Mouse (Mus musculus) testis, postnatal 14 days (tissue): Measurements from ENCODE around the gene Cfap57.

Source experiments
- DNase-seq: peaks from one replicate; pipeline ENCODE4 v3.0.0; 2021; ENCODE audit warnings: low spot score

Gene Cfap57

DNA sequence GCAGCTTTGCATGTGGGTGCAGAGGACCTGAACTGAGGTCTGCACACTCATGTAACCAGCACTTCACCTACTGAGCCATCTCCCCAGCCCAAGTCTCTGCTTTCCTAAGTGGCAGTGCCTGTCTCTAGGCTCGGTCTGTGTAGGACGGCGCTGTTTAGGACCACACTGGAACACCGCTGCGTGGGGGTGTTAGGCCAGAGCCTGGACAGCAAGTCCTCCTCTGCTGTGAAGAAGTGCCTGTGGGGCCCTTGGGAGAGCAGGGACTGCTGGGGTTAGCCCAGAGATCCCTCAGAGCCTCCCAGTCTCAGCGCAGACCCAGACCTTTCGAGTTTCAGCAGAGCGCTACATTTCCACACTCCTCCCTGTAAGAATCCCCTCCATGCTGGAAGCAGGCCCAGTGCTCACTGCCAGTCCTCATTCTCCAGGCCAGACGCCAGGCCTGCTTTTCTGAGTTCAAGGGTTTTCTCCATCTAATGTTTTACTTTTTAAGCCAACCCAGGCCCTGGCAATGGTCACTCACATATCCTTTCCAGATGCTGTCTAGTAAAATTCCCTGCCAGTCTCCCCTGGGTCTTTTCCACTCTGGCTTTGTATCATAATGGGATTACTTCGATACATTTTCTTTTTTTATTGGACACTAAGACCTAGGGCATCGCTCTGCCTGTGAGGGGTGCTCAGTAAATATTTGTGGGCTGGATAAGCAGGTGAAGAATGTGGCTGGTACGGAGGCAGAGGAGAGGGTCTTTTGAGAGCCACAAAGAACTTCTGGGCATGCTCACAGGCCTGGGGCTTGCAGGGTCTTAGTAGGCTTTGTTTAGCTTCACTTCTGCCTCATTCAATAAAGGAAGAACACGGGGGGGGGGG is 56.3 kb downstream of the Cfap57 start:
- DNase-seq, result no peak

DNA sequence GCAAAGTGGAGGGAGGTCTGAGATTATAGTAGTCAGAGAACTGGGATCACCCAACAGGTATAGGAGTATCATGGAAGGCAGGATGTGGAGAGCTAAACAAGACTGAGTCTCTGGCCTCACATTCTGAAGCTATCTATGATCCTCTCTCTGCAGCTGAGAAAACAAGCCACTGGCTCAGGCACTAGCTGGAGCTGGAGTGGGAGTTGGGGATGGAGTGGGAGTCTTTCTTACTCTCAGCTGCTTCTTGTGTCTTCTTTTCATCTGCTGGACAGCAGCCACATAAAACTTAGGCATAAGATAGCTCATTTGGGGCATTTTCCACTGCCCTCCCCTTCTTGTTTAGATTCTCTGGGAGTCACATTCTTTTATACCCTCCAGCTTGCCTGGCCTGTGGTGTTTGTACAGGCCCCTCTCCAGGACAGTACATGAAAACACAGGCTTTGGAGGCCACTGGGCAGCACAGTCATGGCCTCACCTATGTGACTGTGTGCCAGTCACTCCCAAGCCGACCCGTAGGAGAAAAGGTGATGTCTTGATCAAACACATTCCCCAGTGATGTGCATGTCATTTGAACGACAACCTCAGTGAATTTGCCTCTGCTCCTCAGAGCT is 67.4 kb downstream of the Cfap57 start:
- no peak for DNase-seq

DNA sequence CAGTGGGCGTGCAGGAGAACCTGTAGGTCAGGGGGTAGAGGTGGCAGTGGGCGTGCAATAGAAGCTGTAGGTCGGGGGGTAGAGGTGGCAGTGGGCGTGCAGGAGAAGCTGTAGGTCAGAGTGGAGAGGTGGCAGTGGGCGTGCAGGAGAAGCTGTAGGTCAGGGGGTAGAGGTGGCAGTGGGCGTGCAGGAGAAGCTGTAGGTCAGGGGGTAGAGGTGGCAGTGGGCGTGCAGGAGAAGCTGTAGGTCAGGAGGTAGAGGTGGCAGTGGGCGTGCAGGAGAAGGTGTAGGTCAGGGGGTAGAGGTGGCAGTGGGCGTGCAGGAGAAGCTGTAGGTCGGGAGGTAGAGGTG is 72.5 kb downstream of the Cfap57 start:
- peak; percentile 41 for DNase-seq

DNA sequence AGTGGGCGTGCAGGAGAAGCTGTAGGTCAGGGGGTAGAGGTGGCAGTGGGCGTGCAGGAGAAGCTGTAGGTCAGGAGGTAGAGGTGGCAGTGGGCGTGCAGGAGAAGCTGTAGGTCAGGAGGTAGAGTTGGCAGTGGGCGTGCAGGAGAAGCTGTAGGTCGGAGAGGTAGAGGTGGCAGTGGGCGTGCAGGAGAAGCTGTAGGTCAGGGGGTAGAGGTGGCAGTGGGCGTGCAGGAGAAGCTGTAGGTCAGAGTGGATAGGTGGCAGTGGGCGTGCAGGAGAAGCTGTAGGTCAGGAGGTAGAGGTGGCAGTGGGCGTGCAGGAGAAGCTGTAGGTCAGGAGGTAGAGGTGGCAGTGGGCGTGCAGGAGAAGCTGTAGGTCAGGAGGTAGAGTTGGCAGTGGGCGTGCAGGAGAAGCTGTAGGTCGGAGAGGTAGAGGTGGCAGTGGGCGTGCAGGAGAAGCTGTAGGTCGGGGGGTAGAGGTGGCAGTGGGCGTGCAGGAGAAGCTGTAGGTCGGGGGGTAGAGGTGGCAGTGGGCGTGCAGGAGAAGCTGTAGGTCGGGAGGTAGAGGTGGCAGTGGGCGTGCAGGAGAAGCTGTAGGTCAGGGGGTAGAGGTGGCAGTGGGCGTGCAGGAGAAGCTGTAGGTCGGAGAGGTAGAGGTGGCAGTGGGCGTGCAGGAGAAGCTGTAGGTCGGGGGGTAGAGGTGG is 73.0 kb downstream of the Cfap57 start:
- peak; percentile 81 for DNase-seq

DNA sequence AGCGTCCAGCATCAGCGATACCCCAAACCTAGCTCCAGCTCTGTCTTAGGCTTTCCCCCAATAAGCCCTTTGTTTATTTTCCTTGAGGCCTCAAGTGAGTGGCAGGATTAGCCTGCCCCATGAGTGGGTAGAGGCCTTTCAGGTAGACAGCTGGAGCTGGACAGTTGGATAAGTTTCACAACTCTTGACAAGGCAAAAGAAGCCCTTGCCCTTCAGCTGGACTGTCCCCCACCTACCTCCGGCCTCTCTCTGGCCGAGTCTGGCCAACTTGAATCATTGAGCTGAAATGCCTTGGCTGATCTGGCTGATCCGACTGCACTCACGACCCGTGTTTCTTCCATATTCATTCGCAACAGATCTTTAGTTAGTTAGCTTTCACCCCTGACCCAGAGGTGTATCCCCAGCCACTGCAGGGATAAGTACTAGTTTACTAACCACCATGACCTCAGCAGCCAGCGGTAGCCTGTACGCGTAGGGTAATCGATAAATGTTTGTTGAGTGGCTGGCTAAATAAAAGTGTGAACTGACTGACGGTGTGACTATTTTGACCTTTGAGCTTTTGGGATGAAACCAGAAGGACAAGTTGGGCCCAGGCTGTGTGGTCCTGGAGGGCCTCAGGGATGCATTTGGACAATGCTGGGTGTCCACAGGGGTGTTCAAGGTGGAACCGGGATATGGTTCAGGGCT is 76.0 kb downstream of the Cfap57 start:
- no peak for DNase-seq

DNA sequence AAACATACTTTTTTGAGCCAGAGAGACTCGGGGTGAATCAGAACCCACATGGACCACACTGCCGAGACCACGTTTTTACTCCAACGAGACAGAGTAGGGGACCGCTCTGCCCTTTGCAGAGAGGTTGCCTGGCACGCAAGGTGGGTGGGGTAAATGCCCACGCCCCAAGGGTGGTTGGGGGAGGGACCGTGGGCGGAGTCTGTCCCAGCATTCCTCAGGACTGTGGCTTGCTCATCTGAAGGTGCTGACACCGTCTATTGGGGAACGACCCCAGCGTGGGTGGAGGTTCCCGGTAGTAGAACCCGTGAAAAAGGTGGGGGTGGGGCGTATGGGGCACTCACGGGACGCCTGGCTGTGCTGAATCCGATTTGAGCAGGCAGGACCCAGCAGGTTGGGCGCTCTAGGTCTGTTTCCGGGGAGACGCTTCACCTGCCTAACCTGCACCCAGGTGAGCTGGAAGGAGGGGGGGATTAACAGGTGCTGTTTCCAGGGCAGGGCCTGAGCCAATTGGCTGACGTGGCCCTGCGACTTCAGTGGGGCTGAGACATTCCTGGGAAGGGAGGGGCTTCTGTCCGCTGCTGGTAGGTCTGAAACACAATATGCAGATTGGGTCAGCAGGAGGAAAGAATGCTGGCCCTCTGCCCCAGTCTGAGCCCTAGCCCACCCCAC is 76.9 kb downstream of the Cfap57 start, which contains the start of gene Tmem125:
Tmem125 (minus strand) TSS at position 453 of the 669 bp plus-strand sequence.
- peak; percentile 48 for DNase-seq

DNA sequence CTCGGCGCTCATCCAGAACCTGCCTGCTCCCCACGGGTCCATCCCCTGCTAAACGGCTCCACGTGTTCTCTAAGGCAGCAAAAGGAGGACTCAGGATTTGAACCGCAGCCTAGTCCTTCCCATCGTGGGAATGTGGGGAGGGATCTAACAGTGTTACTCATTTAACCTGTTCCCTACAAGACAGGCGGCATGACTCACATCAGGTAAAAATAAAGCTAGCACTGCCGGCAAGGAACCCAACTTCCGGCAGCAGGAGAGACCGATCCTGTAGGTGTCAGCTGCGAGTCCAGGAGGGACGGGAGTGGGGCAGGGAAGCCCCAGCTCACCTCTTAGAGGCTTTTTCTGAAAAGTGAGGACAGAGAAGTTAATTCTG is 77.4 kb downstream of the Cfap57 start:
- no peak for DNase-seq

DNA sequence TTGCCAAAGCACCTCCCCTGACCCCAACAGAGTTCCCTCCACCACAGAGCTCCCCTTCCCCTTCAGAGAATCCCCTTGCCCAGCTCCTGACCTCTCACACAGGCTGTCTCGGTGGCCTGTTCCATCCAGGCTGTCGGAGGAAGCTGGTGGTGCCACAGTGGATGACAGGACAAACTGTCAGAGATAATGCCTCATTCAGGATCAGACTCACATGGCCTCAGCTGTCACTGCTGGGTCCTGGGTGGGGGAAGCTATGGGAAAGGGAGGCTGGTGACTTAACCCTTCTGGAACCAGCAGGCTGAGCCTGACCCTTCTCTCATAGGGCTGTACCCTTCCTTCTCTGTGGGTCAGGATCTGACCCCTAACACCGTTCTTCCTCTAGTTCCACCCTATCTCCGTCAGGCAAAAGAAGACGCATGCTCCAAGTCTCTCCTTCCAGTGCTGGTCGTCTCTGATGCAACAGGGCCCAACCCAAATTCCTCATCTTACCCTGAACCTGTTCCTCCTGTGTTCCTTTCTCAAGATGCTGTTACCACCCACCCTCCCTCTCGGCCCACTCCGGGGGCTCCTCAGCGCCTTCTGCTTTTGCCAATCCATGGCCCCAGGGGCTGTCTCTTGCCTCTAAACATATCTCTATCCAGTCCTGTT is 77.9 kb downstream of the Cfap57 start:
- DNase-seq, result no peak

DNA sequence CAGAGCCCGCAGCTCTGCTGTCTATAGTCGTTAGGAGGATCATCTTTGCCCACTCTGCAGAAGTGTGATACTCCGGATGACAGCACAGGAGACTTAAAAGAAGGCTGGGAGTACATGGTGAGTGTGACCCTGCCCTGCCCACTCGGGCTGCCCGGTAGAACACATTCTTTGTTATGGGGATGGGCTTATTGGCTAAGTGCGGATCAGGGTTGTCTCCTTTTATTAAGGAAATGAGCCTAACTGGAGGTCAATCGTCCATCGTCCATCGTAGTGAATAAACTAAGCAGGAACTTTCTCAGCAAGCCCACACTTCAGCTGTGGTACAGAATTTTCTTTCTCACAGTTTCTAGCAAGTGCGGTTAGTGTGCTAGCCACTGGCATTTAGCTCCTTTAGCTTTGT is 80.7 kb downstream of the Cfap57 start:
- DNase-seq, result no peak

DNA sequence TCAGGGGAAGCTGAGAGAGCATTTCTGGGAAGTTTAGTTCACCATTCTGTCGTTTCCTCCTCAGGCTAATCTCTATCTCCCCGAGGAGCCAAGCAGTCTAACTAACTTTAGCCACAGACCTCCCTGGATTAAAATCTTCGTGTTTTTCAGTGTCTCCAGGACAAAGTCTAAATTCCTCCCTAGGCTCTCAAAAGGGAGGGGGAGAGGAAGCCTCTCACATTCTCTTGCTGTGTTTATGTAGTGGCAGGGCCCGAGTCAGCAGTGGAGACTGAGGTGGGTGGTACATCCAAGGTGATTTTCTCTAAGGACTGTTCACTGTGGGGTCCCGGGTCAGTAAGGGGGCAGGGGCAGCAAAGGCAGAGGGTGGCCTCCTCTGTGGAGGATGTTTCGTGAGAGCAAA is 82.8 kb downstream of the Cfap57 start:
- DNase-seq, result no peak

DNA sequence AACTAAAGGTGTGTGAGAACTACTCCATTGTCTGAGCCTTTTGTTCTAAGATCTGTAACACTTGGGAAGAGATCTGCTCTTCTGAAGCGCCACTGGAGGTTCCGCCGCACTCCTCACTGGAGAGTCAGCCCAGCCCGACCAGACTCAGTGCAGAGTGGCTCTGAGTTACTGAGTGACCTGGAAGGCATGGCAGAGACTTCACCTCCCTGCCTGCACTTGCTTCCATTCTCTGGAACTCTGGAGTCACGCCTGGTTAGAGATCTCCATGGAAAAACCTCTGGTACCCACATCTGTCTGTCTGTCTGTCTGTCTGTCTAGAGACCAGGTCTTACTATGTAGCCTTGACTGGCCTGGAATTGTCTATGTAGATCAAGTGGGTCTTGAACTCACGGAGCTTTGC is 85.0 kb downstream of the Cfap57 start:
- no peak for DNase-seq

DNA sequence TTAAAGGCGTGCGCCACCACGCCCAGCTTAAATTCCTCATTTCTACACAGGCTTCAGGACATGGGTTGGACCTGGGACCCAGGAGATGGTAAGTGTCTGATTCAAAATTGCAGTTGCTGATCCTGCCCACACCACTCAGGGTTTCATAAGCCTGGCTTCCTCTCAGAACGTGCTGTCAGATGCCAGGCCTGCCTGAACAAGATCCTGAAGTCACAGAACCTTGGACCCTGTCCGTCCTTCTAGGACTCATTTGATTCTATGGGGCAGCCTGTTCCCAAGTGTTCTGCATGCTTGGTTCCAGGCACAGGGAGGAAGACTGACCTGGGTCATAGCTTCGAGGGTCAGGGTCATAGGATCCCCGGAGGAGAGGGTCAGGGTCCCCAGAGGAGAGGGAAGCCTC is 87.0 kb downstream of the Cfap57 start:
- DNase-seq, result no peak

DNA sequence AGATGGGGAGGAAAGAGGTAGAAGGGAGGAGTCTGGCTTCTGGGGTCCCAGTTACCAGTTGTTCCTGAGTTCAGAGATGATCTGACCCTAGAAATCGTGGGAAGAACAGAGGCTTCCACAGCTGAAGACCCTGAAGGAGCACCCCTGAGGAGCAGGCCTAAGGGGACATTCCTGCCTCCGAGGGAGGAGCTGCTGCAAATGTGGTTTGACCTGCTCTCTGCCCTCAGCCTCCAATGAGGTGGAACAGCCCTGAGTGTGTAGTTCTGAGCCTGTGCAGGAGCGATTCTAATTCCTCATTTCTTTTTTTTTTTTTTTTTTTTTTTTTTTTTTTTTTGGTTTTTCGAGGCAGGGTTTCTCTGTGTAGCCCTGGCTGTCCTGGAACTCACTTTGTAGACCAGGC is 87.4 kb downstream of the Cfap57 start:
- no peak for DNase-seq

DNA sequence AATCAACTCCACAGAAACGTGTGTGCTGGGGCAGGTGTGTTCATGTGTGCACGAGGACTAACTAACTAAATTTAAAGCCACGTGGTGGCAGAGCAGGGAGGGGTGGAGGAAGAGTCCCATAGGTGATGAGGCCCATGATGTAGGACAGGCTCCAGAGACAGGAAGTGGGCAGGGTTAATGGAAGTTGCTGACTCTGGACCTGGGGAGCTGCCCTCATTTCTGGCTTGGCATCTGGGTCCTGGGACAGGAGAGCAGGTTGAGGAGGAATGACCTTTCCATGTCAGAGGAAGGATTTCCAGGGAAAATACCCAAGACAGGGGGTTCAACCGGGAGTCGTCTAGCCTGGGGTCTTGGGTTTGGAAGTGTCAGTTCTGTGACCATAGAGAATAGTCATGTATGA is 87.9 kb downstream of the Cfap57 start:
- DNase-seq, result no peak

DNA sequence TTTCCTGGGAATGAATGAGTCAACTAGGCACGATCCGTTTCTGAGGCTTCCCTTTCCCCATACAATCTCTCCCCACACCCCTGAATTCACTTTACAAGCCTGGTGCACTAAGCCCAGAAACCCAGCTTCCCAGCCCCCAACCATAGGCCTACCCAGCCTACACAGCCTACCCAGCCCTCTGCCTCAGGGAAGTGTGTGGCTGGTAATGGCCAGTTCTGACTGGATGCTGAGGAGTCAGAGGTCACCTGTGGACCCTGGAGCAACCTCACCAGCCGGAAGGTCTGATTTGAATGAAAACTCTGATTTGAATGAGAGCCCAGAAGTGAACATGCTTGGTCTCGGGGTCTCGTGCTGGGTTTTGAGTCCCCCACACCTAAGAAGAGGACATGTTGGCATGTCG is 92.9 kb downstream of the Cfap57 start:
- DNase-seq, result no peak

DNA sequence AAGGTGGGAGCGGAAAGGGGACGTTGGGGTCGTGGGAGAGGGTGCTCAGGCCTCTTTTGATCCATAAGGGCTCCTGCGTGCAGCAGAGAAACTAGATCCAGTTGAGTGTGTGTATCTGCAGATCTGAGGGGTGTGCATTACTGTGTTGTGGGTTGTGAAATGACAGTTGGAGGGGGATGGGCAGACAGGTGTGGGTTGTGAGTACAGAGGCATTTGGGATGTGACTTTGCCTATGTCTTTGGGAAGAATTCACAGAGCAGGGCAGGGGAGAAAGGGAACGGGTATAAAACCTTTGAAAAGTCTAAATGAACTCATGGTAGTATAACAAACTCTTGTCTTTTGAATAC is 93.3 kb downstream of the Cfap57 start:
- DNase-seq, result no peak

DNA sequence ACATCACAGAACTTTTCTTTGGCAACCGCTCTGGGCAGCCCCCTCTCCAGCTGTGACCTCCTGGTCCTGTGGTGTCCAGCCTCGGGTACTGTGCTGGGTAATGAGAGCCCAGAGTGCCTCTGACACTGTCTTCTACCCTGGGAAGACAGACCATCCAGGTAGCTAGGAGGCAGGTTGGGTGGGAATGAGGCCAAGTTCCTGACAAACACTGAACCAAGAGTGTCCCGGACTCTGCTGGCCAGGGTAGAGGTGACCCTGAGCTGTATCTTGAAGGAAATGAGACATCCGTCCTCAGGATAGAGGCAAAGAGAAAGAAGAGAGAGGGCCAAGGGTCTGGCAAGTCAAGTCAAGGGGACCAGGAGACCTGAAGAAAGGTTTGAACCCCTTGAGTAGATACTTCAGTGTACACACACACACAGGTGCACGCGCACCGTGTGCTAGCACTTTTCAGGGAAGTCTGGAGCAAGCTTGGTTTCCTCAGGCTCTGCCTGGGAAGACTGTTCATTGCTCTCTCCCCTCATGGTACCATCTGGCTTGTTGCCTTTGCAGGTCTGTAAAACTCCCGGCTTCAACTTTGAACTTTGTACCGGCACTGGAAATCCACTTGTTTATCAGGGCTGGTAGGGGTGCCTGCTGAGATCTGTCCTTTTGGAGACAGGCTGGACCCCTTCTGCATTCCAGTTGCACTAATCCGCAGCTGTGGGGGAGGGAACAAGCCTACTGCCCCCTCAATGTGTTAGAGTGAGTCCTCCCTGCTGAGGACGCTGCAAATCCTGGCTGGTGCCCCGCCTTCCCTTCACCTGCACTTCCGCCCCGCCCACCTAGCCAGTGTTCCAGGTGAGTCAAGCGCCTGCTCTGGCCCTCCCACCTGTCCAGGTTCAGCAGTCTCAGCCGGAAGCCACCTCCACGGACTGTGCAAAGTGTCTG is 93.9 kb downstream of the Cfap57 start, which contains the start of gene 2610528J11Rik:
2610528J11Rik (plus strand) TSS at position 592 of the 927 bp plus-strand sequence.
- no peak for DNase-seq

DNA sequence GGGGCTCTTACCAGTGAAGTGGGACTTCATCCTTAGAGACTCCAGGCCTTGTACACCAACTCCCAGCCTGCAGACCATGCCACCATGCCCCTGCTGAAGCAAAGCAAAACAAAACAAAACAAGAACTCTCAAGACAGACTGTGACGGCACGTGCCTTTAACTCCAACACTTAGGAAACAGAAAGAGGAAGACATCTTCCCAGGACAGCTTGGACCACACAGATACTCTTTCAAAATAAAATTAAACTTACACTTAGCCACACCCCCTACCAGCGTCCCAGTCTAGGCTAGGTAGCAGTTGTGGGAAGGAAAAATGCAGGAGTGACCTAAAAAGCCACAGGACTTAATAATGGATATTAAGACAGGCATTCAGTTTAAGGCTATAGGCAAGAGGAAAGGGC is 94.8 kb downstream of the Cfap57 start:
- no peak for DNase-seq

DNA sequence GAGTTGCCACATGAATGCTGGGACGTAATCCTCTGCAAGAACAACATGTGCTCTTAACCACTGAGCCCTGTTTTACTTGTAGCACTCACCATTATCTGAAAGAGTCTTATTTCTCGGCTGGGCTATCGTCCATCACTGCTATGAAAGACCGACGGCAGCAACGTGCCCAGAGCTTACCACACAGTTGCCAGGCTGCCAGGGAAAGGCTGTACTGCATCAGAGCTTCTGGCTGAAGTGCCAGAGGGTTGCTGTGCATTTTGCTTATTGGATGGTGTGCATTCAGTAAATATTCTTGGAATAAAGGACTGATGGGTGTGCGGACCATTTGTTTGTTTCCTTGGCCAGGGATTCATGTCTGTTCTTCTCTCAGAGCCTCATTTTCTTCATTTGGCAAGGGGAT is 96.6 kb downstream of the Cfap57 start:
- DNase-seq, result no peak

DNA sequence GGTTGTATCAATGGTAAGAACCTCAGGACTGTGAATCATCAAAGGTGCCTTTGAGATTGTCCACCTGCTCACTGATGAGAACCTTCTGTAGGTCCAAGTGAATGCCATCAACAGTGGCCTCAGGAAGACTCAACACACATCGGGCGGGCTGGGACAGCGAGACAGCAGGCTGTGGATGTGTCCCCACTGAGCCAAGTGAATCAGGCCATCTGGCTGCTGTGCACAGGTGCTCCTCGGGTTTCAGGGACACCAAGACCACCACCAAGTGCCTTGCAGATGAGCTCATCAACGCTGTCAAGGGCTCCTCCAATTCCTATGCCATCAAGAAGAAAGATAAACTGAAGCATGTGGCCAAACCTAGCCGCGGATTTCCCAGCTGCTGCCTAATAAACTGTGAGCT is 98.3 kb downstream of the Cfap57 start:
- no peak for DNase-seq
